Mouse (Mus musculus) G1E-ER4 (cell line): ENCODE results near the gene Aqp1. TPM values are rescaled to one million over a fixed set of nuclear protein-coding genes. Genes with fewer than 3 reads are reported as not detected.

Source experiments
- GATA1 ChIP-seq: IDR thresholded peaks from one replicate; pipeline ENCODE4 v1.8.0; 2012; ENCODE audit warnings: low read length, inconsistent platforms
- polyA plus RNA-seq: library from polyadenylated mRNA; stranded (reverse); fragments of >175 nt; gene quantifications from 2 replicates; pipeline ENCODE4 v1.2.3, GENCODE M21; 2012

The Aqp1 gene
- polyA plus RNA-seq: not detected in 2 replicates

- no peak for TF ChIP-seq GATA1
Observed at GRCm38 (mm10) chr6:55335989-55336514, at the start of gene Aqp1. TSS of gene Aqp1 (plus strand) at chr6:55336432.

DNA sequence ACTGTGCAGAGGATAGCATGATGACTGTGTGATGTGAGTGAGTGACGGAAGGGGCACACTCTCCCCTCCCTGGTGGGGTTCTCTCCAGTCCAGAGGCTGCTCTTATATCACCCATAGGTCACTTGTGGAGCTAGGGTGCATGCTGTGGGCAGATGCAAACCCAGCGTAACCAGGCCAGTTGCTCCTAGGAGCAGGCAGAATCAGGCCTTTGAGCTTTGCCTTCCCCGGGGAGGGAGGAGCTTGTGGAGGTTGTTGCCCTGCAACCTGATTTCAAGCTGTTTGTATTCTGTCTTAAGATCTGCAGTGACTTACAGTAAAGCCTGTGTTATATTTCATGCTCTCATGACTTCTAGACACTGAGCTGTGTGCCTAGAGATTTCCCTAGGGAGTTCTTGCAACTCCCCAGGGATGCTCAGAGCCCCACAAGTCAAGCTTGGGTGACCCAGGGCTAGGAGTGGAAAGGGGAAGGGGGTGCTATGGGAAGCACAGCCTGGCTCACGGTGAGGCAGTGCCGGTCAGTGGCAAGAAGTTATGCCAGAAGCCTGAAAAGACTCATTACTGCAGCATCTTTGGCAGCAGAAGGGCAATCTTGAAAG is 48.1 kb upstream of the Aqp1 start:
- no peak for TF ChIP-seq GATA1

DNA sequence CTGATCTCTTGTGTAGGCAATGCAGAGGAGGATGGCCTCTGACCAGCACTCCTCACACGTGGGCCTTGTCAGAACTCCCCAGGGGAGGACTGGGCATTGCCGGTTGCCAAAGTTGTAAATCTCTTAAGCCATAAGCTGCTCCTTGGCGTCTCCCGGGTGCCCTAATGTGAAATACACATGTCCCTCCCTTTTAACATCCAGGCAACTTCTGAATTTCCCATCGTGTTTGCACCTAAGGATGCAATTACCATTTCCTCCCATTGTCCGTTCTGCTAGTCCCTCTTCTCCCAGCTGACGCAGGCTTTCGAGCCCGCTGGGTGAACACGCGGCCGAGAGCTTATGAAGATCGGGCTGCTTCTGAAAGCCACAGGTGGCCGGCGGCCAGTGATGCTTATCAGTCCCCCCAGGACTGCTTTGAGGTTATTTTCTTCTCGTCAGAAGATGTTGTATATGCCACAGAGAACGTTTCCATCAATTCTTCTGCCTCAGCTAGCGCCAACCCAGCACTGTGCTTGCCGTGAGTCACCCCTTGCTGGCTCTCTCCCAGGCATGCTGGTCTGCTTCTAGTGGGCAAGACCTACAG is 41.6 kb upstream of the Aqp1 start:
- TF ChIP-seq GATA1: no peak

GRCm38 (mm10) chr6:55295325-55295724 is 40.9 kb upstream of the Aqp1 start:
- no peak for TF ChIP-seq GATA1

- no peak for TF ChIP-seq GATA1
Observed at GRCm38 (mm10) chr6:55299482-55299881, 36.8 kb upstream of the Aqp1 start.

DNA sequence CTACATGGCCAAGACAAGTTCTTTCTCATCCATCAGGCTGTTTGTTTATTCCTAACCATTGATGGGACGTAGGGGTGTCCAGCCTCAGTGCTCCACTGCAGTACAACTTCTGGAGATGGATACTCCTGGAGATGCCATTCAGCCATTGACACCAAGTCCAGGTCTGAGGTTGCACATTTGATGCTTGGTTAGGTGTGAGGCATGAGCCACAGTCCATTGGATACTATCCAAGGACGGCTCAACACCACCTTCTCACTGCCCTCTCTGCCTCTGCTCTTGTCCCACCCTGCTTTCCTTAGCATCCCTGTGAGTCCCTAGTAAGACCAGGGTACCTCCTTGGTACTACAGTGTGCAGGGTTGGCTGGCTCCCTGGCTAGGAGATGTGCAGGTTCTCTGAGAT is 36.3 kb upstream of the Aqp1 start:
- no peak for TF ChIP-seq GATA1

- no peak for TF ChIP-seq GATA1
Observed at GRCm38 (mm10) chr6:55300704-55301103, 35.5 kb upstream of the Aqp1 start.

DNA sequence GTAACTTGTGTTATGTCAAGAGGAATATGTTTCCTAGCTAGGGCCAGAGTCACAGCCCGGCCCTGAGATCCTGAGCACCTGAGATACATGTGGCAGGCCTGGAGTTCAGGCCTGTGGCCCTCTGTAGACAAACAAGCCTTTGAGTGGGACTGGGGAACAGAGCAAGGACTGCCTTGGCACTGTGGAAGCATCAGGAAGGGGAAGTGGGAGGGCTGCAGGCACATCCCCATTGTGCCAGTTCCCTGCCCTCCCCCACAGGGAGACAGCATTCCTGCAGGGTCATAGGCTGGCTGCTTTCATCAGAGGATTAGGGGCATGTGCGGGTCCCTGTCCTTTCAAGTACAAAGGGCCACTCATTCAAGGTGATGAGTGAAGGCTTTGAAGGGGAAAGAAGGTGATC is 26.1 kb upstream of the Aqp1 start:
- TF ChIP-seq GATA1: no peak

DNA sequence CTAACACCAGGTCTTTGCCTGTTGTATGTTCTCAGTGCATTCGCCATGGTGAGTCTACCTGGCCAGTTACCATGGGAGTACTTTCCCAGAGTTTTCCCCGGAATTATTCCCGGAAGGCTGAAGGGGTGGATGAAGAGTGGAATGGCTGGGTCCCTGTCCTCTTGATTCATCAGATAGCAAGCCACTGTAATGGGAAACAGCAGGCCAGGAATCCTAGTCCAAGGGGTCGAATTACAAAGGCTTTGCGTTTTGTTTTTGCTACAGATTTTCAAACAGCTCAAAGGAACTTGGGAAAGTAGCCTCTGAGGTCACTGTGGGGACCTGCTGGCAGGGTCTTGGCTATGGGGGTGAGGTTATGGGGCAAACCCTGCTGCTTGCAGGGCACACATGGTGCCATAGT is 24.3 kb upstream of the Aqp1 start:
- no peak for TF ChIP-seq GATA1

- no peak for TF ChIP-seq GATA1
Observed at GRCm38 (mm10) chr6:55313893-55314292, 22.3 kb upstream of the Aqp1 start.

GRCm38 (mm10) chr6:55314628-55315027 is 21.6 kb upstream of the Aqp1 start:
- no peak for TF ChIP-seq GATA1

GRCm38 (mm10) chr6:55318597-55318996 is 17.6 kb upstream of the Aqp1 start:
- no peak for TF ChIP-seq GATA1

DNA sequence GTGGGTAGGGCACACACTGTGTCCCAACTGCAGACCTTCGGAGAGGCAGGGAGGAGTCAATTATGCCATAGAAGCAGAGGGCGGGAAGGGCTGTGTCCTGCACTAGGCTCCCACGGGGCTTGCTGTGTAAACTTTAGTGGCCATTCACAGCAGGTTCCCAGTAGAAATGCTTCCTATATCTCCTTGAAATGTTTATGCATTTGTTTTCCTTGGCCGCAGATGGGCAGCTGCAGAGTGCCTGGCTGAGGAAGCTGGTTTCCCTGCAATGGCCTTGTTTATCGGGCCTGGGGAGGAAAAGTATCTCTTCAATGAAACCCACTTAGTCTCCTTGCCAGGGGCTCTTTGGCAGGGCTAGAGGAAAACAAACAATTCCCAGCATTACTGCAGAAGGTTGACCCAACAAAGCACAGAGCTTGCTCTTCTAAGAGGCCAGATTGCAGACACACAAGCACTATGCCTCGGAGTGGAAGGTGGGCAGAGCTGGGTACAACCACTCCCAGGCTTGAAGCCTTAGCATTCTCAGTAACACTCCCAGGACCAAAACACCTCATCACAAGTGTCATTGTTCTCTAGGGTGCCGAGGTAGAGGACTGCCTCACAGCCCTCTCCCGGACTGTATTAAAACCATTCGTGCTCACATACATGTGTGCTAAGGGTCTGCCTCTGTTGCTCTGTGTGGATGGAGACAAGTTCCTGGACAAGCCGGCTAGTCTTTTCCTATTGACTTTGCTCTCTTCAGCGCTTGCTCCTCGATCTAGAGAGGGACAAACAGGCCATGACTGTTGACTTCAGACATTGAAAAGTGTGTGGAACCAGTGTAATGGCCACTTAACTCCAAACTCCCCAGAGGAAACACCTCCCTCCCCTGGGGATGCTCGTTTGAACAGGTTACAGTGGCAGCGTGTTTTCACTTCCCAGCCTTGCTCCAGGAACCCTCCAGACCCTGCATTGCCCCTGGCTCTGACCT is 16.4 kb upstream of the Aqp1 start:
- TF ChIP-seq GATA1: no peak

DNA sequence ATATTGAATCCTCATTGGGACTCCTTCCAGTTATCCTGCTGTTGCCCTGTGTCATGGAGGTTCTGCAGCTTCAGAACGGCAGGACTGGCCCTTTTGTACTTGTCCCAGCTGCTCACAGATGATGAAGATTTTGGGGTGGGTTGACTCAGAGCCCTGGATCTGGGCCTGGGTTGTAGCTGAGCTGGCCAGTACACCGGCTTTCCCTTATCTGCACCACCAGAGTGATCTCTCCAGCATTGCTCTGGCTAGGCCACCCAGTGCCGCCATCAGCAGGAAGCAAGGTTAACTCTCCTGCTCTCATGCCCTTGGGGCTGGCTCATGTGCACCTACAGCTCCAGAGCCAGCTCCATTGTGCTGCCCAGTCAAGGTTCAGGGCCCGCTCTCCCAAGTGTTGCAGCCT is 15.3 kb upstream of the Aqp1 start:
- TF ChIP-seq GATA1: no peak

- no peak for TF ChIP-seq GATA1
Observed at GRCm38 (mm10) chr6:55321518-55321917, 14.7 kb upstream of the Aqp1 start.

DNA sequence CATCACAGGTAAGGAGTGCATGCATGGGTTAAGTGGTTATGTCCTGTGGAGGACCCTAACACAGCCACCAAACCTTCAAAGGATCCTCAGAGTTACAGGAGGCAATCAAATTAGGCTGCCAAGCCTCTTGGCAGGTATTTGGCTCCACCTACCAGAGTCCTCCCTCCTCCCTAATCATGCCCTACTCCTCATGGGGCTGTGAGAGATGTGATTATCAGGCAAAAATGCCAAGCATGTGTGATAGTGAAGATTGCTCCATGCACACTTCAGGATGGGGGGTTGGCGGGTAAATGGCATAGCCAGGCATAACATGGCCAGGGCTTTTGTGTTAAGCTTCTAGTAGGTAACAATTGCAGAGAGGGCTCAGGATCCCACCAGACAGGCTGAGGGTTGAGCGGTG is 13.3 kb upstream of the Aqp1 start:
- TF ChIP-seq GATA1: no peak

DNA sequence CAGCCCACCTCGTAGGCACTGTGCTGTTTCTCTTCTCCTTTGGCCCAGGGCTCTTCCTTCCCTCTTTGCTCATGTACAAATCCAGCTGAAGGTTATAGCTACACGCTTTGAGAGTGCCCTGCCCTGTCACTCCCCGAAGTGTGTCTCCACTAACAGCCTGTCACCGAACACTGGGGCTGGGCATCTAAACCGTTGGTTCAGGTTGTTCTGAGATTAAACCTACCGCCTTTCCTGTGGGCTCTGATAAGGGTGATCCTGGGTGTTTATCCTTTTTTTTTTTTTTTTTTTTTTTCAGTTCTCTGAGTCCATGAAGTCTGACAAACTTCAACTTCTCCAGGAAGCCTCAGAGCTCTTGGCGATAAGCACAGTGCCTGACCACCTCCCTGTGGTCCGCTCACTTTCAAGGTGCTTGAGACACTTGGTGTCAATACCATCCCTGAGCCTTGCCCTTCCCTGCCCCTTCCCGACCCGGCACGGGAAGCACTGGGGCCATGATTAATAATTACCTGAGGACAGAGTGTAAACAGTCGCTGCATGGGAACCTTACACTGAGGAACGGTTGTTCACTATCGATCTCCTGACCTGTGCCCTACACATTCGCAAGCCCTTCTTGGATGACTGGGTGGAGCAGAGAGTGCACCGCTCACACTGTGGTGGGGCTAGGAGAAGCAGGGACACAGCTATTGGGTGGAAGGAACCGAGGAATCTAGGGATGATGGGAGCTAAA is 12.2 kb upstream of the Aqp1 start:
- TF ChIP-seq GATA1: no peak
